Mouse (Mus musculus) liver, embryonic 14.5 days (tissue): ENCODE results near the gene Plcb4.

ENCODE experiments used
- CTCF ChIP-seq: IDR thresholded peaks from 2 replicates; pipeline ENCODE4 v1.5.1; 2016; ENCODE audit warnings: antibody characterized with exemption, low read depth, control low read depth
- EP300 ChIP-seq: IDR thresholded peaks from 2 replicates; pipeline ENCODE4 v1.6.1; 2016; ENCODE audit warnings: antibody characterized with exemption, low read depth

GRCm38 (mm10) chr2:135704673-135705072 is 45.9 kb downstream of the Plcb4 start:
- TF ChIP-seq EP300, result no peak
- TF ChIP-seq CTCF, result no peak
